In genomic region chr3:94398943-94399481, GRCm38 (mm10) we compare ENCODE assay signal across 8 mouse cellular contexts. TPM values are rescaled to one million over a fixed set of nuclear protein-coding genes. Genes with fewer than 3 reads are reported as not detected.
A peak's percentile ranks its signal among the peaks of the same experiment; 100 is the strongest.
DNase-seq lines count a peak whose midpoint lies in the region; ATAC-seq and TF ChIP-seq lines count a peak whose summit lies in the region.

No protein-coding gene starts in this region.

- WGBS in forebrain, embryonic 11.5 days, result 3% methylated on average over 20 of the region's 20 CpGs
- under 1% methylated on average over 20 of the region's 20 CpGs for WGBS in kidney, postnatal 0 days

- H3K4me2 ChIP-seq in forebrain, embryonic 11.5 days (ENCODE audit: low read depth, low read length, severe bottlenecking), result peak overlapping the region; percentile 57
- peak overlapping the region; percentile 53 for H3K4me2 ChIP-seq in kidney, postnatal 0 days (ENCODE audit: low read length)

- peak; percentile 31 for ATAC-seq in forebrain, embryonic 11.5 days (replicated peaks; ENCODE audit: low FRiP score)
- ATAC-seq in kidney, postnatal 0 days (replicated peaks; ENCODE audit: low FRiP score, low read depth), result 0 out of 2 replicates have a peak, but pooled peaks have one; percentile 23

- no peaks in the 10 kb centered on the region for H3K9me3 ChIP-seq in forebrain, embryonic 11.5 days (ENCODE audit: control insufficient read depth, low read length)
- no peaks in the 10 kb centered on the region for H3K9me3 ChIP-seq in kidney, postnatal 0 days (replicated peaks; ENCODE audit: low read length)

- H3K4me3 ChIP-seq in forebrain, embryonic 11.5 days (ENCODE audit: low read depth, low read length), result peak overlapping the region; percentile 24
- 0 out of 2 replicates have a peak overlapping the region, but pooled peaks have one; percentile 4 for H3K4me3 ChIP-seq in kidney, postnatal 0 days (replicated peaks; ENCODE audit: low read depth, low read length)

- H3K36me3 ChIP-seq in forebrain, embryonic 11.5 days (ENCODE audit: control insufficient read depth, insufficient read depth, low read length), result no peaks in the 10 kb centered on the region
- H3K36me3 ChIP-seq in kidney, postnatal 0 days (ENCODE audit: insufficient read depth, low read length), result no peaks in the 10 kb centered on the region

- DNase-seq in layer of hippocampus, postnatal 14 days (ENCODE audit: low spot score in 2 of 2), result peak; percentile 43 to 56
- DNase-seq in layer of hippocampus, adult 9-11 months, result no peak
- DNase-seq in cerebellum, adult 9-10 months, result peak; percentile 40
- no peak for DNase-seq in forebrain, embryonic 11.5 days (ENCODE audit: low spot score)
- DNase-seq in kidney, postnatal 0 days (ENCODE audit: low spot score), result peak; percentile 55
- peak; percentile 55 for DNase-seq in neural tube, embryonic 10.5 days (ENCODE audit: extremely low spot score, low spot score)
- DNase-seq in spleen, adult 12 weeks (ENCODE audit: low spot score), result no peak
- DNase-seq in spleen, postnatal 14 days (ENCODE audit: low spot score in 2 of 2), result no peak

- TF ChIP-seq CTCF in kidney, postnatal 0 days (IDR thresholded peaks at IDR 0.05; ENCODE audit: low read depth), result 0 out of 2 replicates have a peak, but pooled peaks have one; percentile 5

- H3K4me1 ChIP-seq in forebrain, embryonic 11.5 days (replicated peaks; ENCODE audit: control insufficient read depth, insufficient read depth, low read length), result peaks cover 8% of the 10 kb centered on the region; the same call in 1 of the 2 replicates
- H3K4me1 ChIP-seq in kidney, postnatal 0 days (replicated peaks; ENCODE audit: insufficient read depth, low read length), result 0 out of 2 replicates have a peak, but pooled peaks cover 4% of the 10 kb centered on the region

- H3K27ac ChIP-seq in forebrain, embryonic 11.5 days (ENCODE audit: low read depth, low read length), result no peak overlapping the region
- H3K27ac ChIP-seq in kidney, postnatal 0 days, result no peak overlapping the region

- H3K9ac ChIP-seq in forebrain, embryonic 11.5 days (ENCODE audit: low read length), result peak overlapping the region; percentile 47
- no peak overlapping the region for H3K9ac ChIP-seq in kidney, postnatal 0 days (ENCODE audit: low read depth, low read length)

- no peaks in the 10 kb centered on the region for H3K27me3 ChIP-seq in forebrain, embryonic 11.5 days (ENCODE audit: control insufficient read depth, insufficient read depth, low read length)
- no peaks in the 10 kb centered on the region for H3K27me3 ChIP-seq in kidney, postnatal 0 days (ENCODE audit: insufficient read depth, low read length)

RNA-seq across cellular contexts. Expression of gene Lingo4, which starts 0.7 kb away (rescaled TPM):
- total RNA-seq in layer of hippocampus, postnatal 14 days (2021), result 1 to 10 TPM; 1.3 to 1.6 TPM
- polyA plus RNA-seq in forebrain, embryonic 11.5 days (2014; fragmentation: Nextera tagmentation; extraction: Ambion mirVana), result 0.23 and 0.35 TPM in 2 replicates
- polyA plus RNA-seq in kidney, postnatal 0 days (2015; fragmentation: Nextera tagmentation; extraction: Ambion mirVana), result 0.32 and 0.47 TPM in 2 replicates

RNA-seq across cellular contexts. Expression of gene Tdrkh, which starts 14.1 kb away (rescaled TPM):
- 10 to 100 TPM; 44.7 to 46.4 TPM for total RNA-seq in layer of hippocampus, postnatal 14 days (2021)
- polyA plus RNA-seq in forebrain, embryonic 11.5 days (2014; fragmentation: Nextera tagmentation; extraction: Ambion mirVana), result 55.0 and 57.5 TPM in 2 replicates
- polyA plus RNA-seq in kidney, postnatal 0 days (2015; fragmentation: Nextera tagmentation; extraction: Ambion mirVana), result 11.1 and 12.8 TPM in 2 replicates

RNA-seq across cellular contexts. Expression of gene Rorc, which starts 26.4 kb away (rescaled TPM):
- under 1 TPM; 0.29 to 0.88 TPM for total RNA-seq in layer of hippocampus, postnatal 14 days (2021)
- polyA plus RNA-seq in forebrain, embryonic 11.5 days (2014; fragmentation: Nextera tagmentation; extraction: Ambion mirVana), result 0.60 and 1.3 TPM in 2 replicates
- 14.4 and 16.4 TPM in 2 replicates for polyA plus RNA-seq in kidney, postnatal 0 days (2015; fragmentation: Nextera tagmentation; extraction: Ambion mirVana)

RNA-seq across cellular contexts. Expression of gene C2cd4d, which starts 36.8 kb away (rescaled TPM):
- under 1 TPM; 0.48 TPM for total RNA-seq in layer of hippocampus, postnatal 14 days (2021)
- 0.94 and 2.1 TPM in 2 replicates for polyA plus RNA-seq in forebrain, embryonic 11.5 days (2014; fragmentation: Nextera tagmentation; extraction: Ambion mirVana)
- 0.50 and 0.75 TPM in 2 replicates for polyA plus RNA-seq in kidney, postnatal 0 days (2015; fragmentation: Nextera tagmentation; extraction: Ambion mirVana)

RNA-seq across cellular contexts. Expression of gene Mrpl9, which starts 44.1 kb away (rescaled TPM):
- total RNA-seq in layer of hippocampus, postnatal 14 days (2021), result 10 to 100 TPM; 42.8 TPM
- 65.3 and 67.0 TPM in 2 replicates for polyA plus RNA-seq in forebrain, embryonic 11.5 days (2014; fragmentation: Nextera tagmentation; extraction: Ambion mirVana)
- 52.7 and 57.1 TPM in 2 replicates for polyA plus RNA-seq in kidney, postnatal 0 days (2015; fragmentation: Nextera tagmentation; extraction: Ambion mirVana)

Comparison
In these comparisons a context has a peak if more than half of its experiments do, and no peak if none do; other contexts are left out.
1. DNase-seq: peak in layer of hippocampus, postnatal 14 days (2 of 2), cerebellum, adult 9-10 months (single experiment), kidney, postnatal 0 days (single experiment) and neural tube, embryonic 10.5 days (single experiment); none in layer of hippocampus, adult 9-11 months (single experiment), forebrain, embryonic 11.5 days (single experiment), spleen, adult 12 weeks (single experiment) and spleen, postnatal 14 days (0 of 2).